In the genomic region with DNA sequence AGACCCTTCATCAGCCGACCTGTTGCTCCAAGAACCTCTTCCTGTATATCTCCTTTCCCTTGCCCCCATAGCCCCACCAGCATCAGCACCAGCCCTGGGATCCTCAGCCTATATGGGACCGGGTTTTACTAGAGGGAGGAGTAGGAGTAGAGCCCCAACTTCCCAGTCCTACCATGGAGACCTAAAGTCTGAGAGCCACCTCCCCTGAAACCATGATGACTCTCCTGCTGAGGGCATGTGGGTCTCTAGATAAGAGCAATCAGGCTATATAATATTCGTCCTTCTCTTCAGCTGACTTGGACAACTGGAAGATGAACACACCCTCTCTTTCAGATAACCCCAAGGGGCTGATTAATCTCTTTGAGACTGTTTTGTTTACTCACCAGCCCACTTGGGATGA, we compare ENCODE assay signal across 23 mouse cellular contexts. TPM values are rescaled to one million over a fixed set of nuclear protein-coding genes. Genes with fewer than 3 reads are reported as not detected.
"Had no signal": no experiment of that assay in that cellular context is flagged by ENCODE, and none has a peak within 500 bp of the region (broad histone marks: within the 10 kb centered on the region; RNA-seq: fewer than 3 reads in every experiment).

No protein-coding gene starts in this region.

RNA-seq across cellular contexts. Expression of a gene that starts 30.3 kb away (rescaled TPM):
- total RNA-seq: layer of hippocampus, adult 8-10 months; layer of hippocampus, postnatal 10 days; layer of hippocampus, postnatal 36 days; left cerebral cortex, adult 2 months; left cerebral cortex, postnatal 10 days; left cerebral cortex, postnatal 36 days; liver, adult 2 months; midbrain, postnatal 0 days had no signal
- polyA plus RNA-seq: kidney, embryonic 15.5 days; limb, embryonic 11.5 days; liver, adult 2 months; lung, embryonic 14.5 days; lung, postnatal 0 days; macrophage; midbrain, embryonic 11.5 days; midbrain, embryonic 14.5 days; midbrain, postnatal 0 days; neural tube, embryonic 11.5 days; neural tube, embryonic 14.5 days; testis, adult 2 months; urinary bladder, adult 2 months had no signal

RNA-seq across cellular contexts. Expression of a gene that starts 36.7 kb away (rescaled TPM):
- total RNA-seq: layer of hippocampus, adult 8-10 months; layer of hippocampus, postnatal 10 days; layer of hippocampus, postnatal 36 days; left cerebral cortex, adult 2 months; left cerebral cortex, postnatal 10 days; left cerebral cortex, postnatal 36 days; liver, adult 2 months; midbrain, postnatal 0 days had no signal
- polyA plus RNA-seq: kidney, embryonic 15.5 days; limb, embryonic 11.5 days; liver, adult 2 months; lung, embryonic 14.5 days; lung, postnatal 0 days; macrophage; midbrain, embryonic 11.5 days; midbrain, embryonic 14.5 days; midbrain, postnatal 0 days; neural tube, embryonic 11.5 days; neural tube, embryonic 14.5 days; spleen, adult 2 months; stomach, embryonic 16.5 days; testis, adult 2 months had no signal

RNA-seq across cellular contexts. Expression of a gene that starts 42.8 kb away (rescaled TPM):
- total RNA-seq: layer of hippocampus, adult 8-10 months; layer of hippocampus, postnatal 10 days; layer of hippocampus, postnatal 36 days; left cerebral cortex, adult 2 months; left cerebral cortex, postnatal 10 days; left cerebral cortex, postnatal 36 days; liver, adult 2 months; midbrain, postnatal 0 days had no signal
- polyA plus RNA-seq: kidney, embryonic 15.5 days; limb, embryonic 11.5 days; limb, embryonic 14.5 days; liver, adult 2 months; lung, embryonic 14.5 days; lung, postnatal 0 days; macrophage; midbrain, embryonic 11.5 days; midbrain, embryonic 14.5 days; midbrain, postnatal 0 days; neural tube, embryonic 11.5 days; neural tube, embryonic 14.5 days; small intestine, adult 2 months; spleen, adult 2 months; stomach, embryonic 16.5 days; testis, adult 2 months; urinary bladder, adult 2 months had no signal

RNA-seq across cellular contexts. Expression of a gene that starts 43.0 kb away (rescaled TPM):
- total RNA-seq: left cerebral cortex, adult 2 months; left cerebral cortex, postnatal 36 days; liver, adult 2 months had no signal
- polyA plus RNA-seq: limb, embryonic 11.5 days; liver, adult 2 months; macrophage; midbrain, embryonic 11.5 days; neural tube, embryonic 11.5 days; neural tube, embryonic 14.5 days; small intestine, adult 2 months had no signal

RNA-seq across cellular contexts. Expression of a gene that starts 54.4 kb away (rescaled TPM):
- total RNA-seq: layer of hippocampus, adult 8-10 months; layer of hippocampus, postnatal 10 days; layer of hippocampus, postnatal 36 days; left cerebral cortex, adult 2 months; left cerebral cortex, postnatal 10 days; left cerebral cortex, postnatal 36 days; liver, adult 2 months; midbrain, postnatal 0 days had no signal
- polyA plus RNA-seq: kidney, embryonic 15.5 days; limb, embryonic 11.5 days; liver, adult 2 months; lung, embryonic 14.5 days; lung, postnatal 0 days; macrophage; midbrain, embryonic 11.5 days; midbrain, embryonic 14.5 days; midbrain, postnatal 0 days; neural tube, embryonic 11.5 days; neural tube, embryonic 14.5 days; testis, adult 2 months; urinary bladder, adult 2 months had no signal
